Mouse (Mus musculus) stomach, embryonic 15.5 days (tissue): ENCODE measurements around the gene Cacng5. TPM values are rescaled to one million over a fixed set of nuclear protein-coding genes. Genes with fewer than 3 reads are reported as not detected.

ENCODE experiments used
- ATAC-seq: fragments of 200-750 bp; cut with Nextera tagmentation; 2 replicates; pipeline ENCODE4 v1.8.0; 2017; ENCODE audit warnings: low read depth, moderate number of reproducible peaks, moderate TSS enrichment; ENCODE audit not compliant: insufficient read depth, low FRiP score
- H3K27ac ChIP-seq: fragments of 300-500 bp; sonication (generic); 2 replicates; pipeline ENCODE4 v1.5.1; 2015; ENCODE audit warnings: mild to moderate bottlenecking, inconsistent platforms
- H3K27me3 ChIP-seq: fragments of 300-500 bp; sonication (generic); replicated peaks from 2 replicates; pipeline ENCODE4 v1.6.1; 2015; ENCODE audit warnings: inconsistent platforms
- H3K36me3 ChIP-seq: fragments of 300-500 bp; sonication (generic); 2 replicates; pipeline ENCODE4 v1.6.1; 2015; ENCODE audit warnings: inconsistent platforms
- H3K4me1 ChIP-seq: fragments of 300-500 bp; sonication (generic); 2 replicates; pipeline ENCODE4 v1.6.1; 2015; ENCODE audit warnings: inconsistent platforms
- H3K4me2 ChIP-seq: fragments of 300-500 bp; sonication (generic); 2 replicates; pipeline ENCODE4 v1.6.1; 2015; ENCODE audit warnings: mild to moderate bottlenecking, inconsistent platforms
- H3K4me3 ChIP-seq: fragments of 300-500 bp; sonication (generic); replicated peaks from 2 replicates; pipeline ENCODE4 v1.5.1; 2015; ENCODE audit warnings: inconsistent platforms
- H3K9ac ChIP-seq: fragments of 300-500 bp; sonication (generic); 2 replicates; pipeline ENCODE4 v1.6.1; 2015; ENCODE audit warnings: inconsistent platforms
- H3K9me3 ChIP-seq: fragments of 300-500 bp; sonication (generic); 2 replicates; pipeline ENCODE4 v1.6.1; 2016; ENCODE audit warnings: inconsistent platforms
- WGBS: fragments of 180-500 bp; shearing (Covaris S2); methylation state at CpG from one replicate; pipeline ENCODE4 v1.1.7; 2015; 5-methylcytosine and 5-hydroxymethylcytosine counted together
- polyA plus RNA-seq: library from polyadenylated mRNA; unstranded; fragments of >200 nt; fragmentation: Nextera tagmentation; extraction: Ambion mirVana; gene quantifications from 2 replicates; pipeline ENCODE4 v1.2.1, GENCODE M21; 2015

Cacng5 gene
- polyA plus RNA-seq, 1 experiment from 2014 or later, result 0.41 TPM

DNA sequence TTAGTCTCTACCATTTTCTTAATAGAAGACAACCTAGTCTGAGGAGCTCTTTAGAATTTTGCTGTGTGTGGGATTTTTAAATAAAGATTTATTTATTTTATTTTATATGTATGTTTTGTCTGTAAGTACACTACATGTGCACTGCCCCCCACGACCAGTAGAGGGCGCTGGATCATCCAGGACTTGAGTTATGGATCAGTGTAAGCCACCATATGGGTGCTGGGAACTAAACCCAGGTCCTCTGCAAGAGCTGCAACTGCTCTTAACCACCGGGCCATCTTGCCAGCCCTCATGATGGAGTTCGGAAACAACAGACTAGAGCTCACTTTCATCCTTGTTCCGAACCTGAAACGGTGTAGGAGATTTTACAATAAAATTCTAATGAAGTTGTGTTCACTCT is 42.1 kb downstream of the Cacng5 start:
- Histone ChIP-seq H3K9ac (no peak overlapping the region), H3K27ac (no peak overlapping the region), H3K4me1 (no peaks in the 10 kb centered on the region), H3K9me3 (no peaks in the 10 kb centered on the region), H3K4me2 (no peak overlapping the region), H3K36me3 (no peaks in the 10 kb centered on the region), H3K27me3 (no peaks in the 10 kb centered on the region), H3K4me3 (no peak overlapping the region)
- 67% methylated on average over 6 of the region's 6 CpGs for WGBS
- no peak for ATAC-seq

DNA sequence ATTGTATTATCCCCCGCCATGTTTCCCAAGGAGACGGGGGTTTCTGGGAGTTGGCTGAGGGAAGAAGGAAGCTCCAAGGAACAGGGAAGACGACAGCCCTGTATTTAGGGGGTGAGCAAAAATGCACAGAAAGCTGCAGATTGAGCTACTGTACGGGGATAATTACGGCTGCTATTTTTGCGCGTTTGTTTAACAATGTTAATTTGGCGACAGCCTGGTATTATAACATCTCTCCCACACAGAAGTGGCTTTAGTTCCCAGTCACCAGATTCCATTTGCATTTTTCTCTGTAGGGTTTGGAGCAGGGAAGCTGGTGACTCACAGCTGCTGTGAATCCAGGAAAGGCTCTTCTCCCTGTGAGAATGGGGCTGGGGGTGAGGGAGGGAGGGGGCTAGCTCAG is 47.3 kb downstream of the Cacng5 start:
- Histone ChIP-seq H3K9ac (no peak overlapping the region), H3K9me3 (no peaks in the 10 kb centered on the region)
- 78% methylated on average over 8 of the region's 8 CpGs for WGBS

DNA sequence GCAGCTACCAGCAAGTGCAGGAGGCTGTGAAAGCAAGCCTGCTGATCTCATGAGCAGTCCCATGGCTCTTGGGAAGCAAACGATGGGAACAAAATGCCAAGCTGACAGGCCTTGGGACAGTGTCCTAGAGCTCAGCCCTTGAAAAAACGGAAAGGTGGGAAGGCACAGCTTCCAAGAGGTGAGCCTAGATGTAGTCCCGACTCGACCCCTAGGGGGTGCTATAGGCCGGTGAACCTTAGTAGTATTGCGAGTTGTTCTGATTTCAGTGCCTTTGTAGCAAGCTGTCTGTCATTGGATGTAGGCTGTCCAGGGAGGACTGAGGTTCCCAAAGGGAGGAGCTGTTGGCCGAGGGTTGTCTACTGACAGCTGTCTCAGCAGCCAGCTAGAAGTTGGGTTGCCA is 49.7 kb downstream of the Cacng5 start:
- H3K4me3 ChIP-seq, result no peak overlapping the region
- 12% methylated on average over 7 of the region's 7 CpGs for WGBS
- H3K4me2 ChIP-seq, result no peak overlapping the region
- H3K9me3 ChIP-seq, result no peaks in the 10 kb centered on the region
- no peaks in the 10 kb centered on the region for H3K36me3 ChIP-seq
- no peak overlapping the region for H3K9ac ChIP-seq
- H3K27ac ChIP-seq, result no peak overlapping the region
- no peaks in the 10 kb centered on the region for H3K27me3 ChIP-seq
- H3K4me1 ChIP-seq, result no peaks in the 10 kb centered on the region
- ATAC-seq, result no peak

More for the DNA sequence above, 47.3 kb downstream of the Cacng5 start:
- H3K4me1 ChIP-seq, result no peaks in the 10 kb centered on the region
- H3K27me3 ChIP-seq, result no peaks in the 10 kb centered on the region
- H3K36me3 ChIP-seq, result no peaks in the 10 kb centered on the region
- ATAC-seq, result no peak
- no peak overlapping the region for H3K4me3 ChIP-seq
- no peak overlapping the region for H3K4me2 ChIP-seq
- no peak overlapping the region for H3K27ac ChIP-seq

DNA sequence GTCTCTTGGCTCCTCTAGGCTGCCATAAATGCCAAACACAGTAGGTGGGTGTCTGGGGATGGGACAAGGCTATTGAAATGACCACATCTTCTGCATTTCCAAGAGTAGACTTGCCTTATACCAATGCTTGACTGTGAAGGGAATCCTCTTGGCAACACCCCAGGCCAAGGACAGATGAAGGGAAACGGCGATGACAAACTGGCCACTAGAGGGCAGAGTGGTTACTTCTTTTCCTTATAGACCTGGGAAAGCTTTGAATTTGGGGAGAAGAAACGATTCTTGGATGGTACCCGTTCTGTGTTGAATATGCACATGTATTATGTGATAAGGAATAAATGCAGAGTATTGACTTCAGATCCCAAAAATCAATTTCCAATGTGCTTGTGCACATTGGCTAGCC is 50.8 kb downstream of the Cacng5 start:
- Histone ChIP-seq H3K4me3 (no peak overlapping the region), H3K27me3 (no peaks in the 10 kb centered on the region), H3K36me3 (no peaks in the 10 kb centered on the region), H3K9me3 (no peaks in the 10 kb centered on the region), H3K4me1 (no peaks in the 10 kb centered on the region), H3K4me2 (no peak overlapping the region), H3K27ac (no peak overlapping the region), H3K9ac (no peak overlapping the region)
- WGBS, result 11% methylated on average over 4 of the region's 4 CpGs
- ATAC-seq, result no peak

DNA sequence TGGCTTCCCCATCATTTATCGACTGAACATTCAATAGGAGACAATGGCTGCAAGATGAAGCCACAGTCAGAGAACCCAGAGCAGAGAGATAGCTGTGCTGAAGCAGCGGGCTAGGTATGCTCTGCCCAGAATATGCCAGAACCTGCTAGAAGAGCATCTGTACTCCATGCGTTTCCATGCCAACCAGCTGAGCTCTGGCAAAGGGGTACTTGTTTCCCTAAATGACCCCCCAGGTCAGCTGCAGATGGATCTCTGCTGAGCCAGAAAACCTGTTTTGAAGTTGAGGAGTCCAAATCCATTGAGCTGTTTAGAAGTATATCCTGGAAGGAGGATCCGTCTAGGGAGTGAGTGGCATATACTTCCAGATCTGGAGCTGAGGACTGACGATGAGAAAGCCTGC is 53.1 kb downstream of the Cacng5 start:
- no peak overlapping the region for H3K4me3 ChIP-seq
- H3K4me1 ChIP-seq, result no peaks in the 10 kb centered on the region
- no peak overlapping the region for H3K4me2 ChIP-seq
- no peak overlapping the region for H3K27ac ChIP-seq
- ATAC-seq, result no peak
- H3K9ac ChIP-seq, result no peak overlapping the region
- H3K9me3 ChIP-seq, result no peaks in the 10 kb centered on the region
- no peaks in the 10 kb centered on the region for H3K27me3 ChIP-seq
- H3K36me3 ChIP-seq, result no peaks in the 10 kb centered on the region
- 74% methylated on average over 5 of the region's 5 CpGs for WGBS

DNA sequence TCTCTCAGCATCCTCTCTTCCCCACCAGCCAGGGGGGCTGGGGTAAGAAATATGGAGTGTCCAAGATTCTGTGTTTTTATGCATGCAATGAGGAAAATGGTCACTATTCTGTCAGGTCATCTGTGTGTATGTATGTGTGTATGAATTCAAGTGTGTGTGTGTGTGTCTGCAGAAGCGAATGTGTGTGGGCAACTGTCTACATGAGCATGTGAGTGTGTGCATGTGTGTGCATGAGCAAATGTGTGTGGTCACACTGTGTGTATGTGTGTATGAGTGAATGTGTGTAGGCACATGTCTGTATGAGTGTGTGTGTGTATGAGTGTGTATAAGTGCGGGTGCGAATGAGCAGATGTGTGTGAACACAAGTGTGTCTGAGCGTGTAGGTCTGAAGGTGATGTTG is 55.0 kb downstream of the Cacng5 start:
- H3K4me1 ChIP-seq, result no peaks in the 10 kb centered on the region
- H3K9me3 ChIP-seq, result no peaks in the 10 kb centered on the region
- H3K9ac ChIP-seq, result no peak overlapping the region
- H3K4me3 ChIP-seq, result no peak overlapping the region
- ATAC-seq, result no peak
- 93% methylated on average over 4 of the region's 4 CpGs for WGBS
- H3K4me2 ChIP-seq, result no peak overlapping the region
- H3K36me3 ChIP-seq, result no peaks in the 10 kb centered on the region
- no peak overlapping the region for H3K27ac ChIP-seq
- H3K27me3 ChIP-seq, result no peaks in the 10 kb centered on the region

DNA sequence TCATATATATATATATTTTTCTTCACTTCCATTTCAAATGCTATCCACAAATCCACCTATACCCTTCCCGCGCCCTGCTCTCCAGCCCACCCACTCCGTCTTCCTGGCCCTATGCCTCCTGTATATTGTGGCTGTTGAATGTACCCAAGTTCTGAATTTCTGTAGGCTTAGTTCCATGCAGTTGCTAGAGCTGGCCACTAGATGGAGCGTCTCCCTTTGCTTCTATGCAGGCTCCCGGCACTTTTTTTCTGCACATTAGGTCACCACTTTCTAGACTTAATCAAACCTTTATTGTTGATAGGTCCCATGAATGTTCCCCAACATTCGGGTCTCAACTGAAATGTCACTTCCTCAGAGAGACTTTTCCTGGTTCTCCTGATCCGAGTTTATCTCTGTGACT is 55.6 kb downstream of the Cacng5 start:
- no peak for ATAC-seq
- H3K27me3 ChIP-seq, result no peaks in the 10 kb centered on the region
- no peak overlapping the region for H3K4me2 ChIP-seq
- H3K9ac ChIP-seq, result no peak overlapping the region
- 21% methylated on average over 7 of the region's 7 CpGs for WGBS
- H3K4me3 ChIP-seq, result no peak overlapping the region
- H3K4me1 ChIP-seq, result no peaks in the 10 kb centered on the region
- no peaks in the 10 kb centered on the region for H3K9me3 ChIP-seq
- H3K36me3 ChIP-seq, result no peaks in the 10 kb centered on the region
- H3K27ac ChIP-seq, result no peak overlapping the region

DNA sequence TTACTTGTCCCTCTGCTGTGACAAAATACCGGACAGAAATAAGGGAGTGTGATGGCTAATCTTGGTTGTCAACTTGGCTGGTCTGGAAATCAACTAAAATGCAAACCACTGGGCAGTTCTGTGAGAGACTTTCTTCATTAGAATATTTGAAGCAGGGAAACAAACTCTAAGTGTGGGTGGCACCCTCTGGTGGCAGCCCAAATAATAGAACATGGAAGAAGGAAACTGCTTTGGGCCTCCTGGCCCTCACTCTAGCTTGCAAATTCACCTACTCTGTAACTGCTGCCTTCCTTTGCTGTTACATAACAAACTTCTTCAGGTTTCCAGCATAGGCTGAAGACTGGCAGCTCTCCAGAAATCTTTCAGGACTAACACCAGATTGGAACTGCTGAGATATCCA is 61.8 kb downstream of the Cacng5 start:
- Histone ChIP-seq H3K9ac (no peak overlapping the region), H3K4me3 (no peak overlapping the region), H3K4me2 (no peak overlapping the region), H3K27ac (no peak overlapping the region), H3K36me3 (no peaks in the 10 kb centered on the region), H3K4me1 (0 out of 2 replicates have a peak, but pooled peaks cover 4% of the 10 kb centered on the region), H3K9me3 (no peaks in the 10 kb centered on the region), H3K27me3 (no peaks in the 10 kb centered on the region)
- 23% methylated on average over 1 of the region's 1 CpGs for WGBS
- ATAC-seq, result no peak

DNA sequence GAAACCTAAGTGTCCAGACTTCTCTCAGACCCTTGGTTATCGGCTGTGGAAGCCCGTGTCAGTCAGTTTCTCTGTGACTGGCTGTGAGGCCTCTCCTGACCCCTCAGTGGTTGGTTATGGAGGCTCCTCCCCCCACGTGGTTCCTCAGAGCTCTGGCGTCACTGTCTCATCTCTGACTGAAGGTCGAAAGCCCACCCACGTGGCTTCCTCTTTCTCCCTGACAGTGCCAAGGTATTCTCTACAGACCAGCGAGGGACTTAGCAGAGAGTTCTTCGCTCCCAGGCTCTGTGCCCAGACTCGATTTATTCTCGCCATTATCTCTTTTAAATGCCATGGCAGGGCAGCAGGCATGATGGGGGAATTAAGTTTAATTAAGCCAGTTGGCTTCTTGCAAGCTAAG is 65.2 kb downstream of the Cacng5 start:
- H3K27me3 ChIP-seq, result no peaks in the 10 kb centered on the region
- H3K36me3 ChIP-seq, result no peaks in the 10 kb centered on the region
- no peak overlapping the region for H3K4me3 ChIP-seq
- no peak for ATAC-seq
- no peaks in the 10 kb centered on the region for H3K9me3 ChIP-seq
- H3K9ac ChIP-seq, result no peak overlapping the region
- no peak overlapping the region for H3K27ac ChIP-seq
- H3K4me1 ChIP-seq, result 0 out of 2 replicates have a peak, but pooled peaks cover 4% of the 10 kb centered on the region
- H3K4me2 ChIP-seq, result no peak overlapping the region
- WGBS, result 41% methylated on average over 10 of the region's 10 CpGs

DNA sequence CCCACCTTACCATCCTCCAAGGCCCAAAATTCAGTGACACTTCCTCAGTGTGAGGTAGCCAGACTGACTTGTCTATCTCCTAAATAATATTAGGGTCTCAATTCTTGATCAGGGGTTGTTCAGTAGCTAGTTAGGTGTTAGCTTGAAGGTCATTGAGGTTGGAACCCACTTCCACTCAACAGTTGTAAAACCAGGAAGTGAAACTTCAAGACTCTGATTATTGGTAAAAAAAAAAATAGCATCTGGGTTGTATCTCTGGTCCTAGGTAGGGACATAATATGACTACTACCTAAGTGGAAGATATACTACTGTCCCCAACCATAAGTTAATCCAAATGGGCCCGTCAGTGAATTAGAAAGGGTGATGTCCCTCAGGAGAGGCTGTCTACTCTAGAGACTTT is 70.7 kb downstream of the Cacng5 start:
- Histone ChIP-seq H3K9ac (no peak overlapping the region), H3K27ac (no peak overlapping the region), H3K36me3 (no peaks in the 10 kb centered on the region), H3K4me2 (no peak overlapping the region), H3K27me3 (no peaks in the 10 kb centered on the region), H3K4me1 (no peaks in the 10 kb centered on the region), H3K4me3 (no peak overlapping the region), H3K9me3 (no peaks in the 10 kb centered on the region)
- ATAC-seq, result no peak
- 83% methylated on average over 1 of the region's 1 CpGs for WGBS

DNA sequence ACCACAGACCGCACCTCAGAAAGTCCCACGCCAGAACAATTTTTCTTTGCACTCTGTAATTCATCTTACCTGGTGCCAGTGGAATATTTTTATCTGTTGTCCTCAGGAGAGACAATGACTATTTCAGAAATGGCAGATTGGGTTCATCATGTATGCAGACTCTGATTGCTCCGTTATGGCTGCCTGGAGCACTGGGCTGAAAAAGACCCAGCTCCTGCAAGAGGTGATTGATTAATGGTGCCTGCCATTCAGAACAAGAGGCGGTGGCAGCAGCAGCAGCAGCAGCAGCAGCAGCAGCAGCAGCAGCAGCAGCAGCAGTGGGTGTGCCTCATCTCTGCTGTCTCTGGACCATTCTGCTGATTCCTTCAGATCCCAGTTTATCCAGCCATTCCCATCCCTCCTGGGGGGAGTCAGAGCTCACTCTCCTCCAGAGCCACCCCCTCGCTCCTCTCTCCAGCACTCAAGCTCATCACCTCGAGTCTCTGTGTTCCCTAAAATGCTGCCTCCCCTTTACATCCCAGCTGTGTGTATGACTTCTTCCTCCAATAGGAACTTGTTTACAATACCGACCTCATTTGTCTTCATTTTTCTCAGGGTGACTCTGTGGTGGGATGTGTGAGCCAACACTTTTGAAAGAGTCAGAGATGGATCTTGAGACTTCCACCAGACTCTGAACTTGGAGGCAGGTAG is 81.4 kb downstream of the Cacng5 start:
- Histone ChIP-seq H3K4me3 (no peak overlapping the region), H3K4me1 (no peaks in the 10 kb centered on the region), H3K9ac (no peak overlapping the region), H3K27me3 (no peaks in the 10 kb centered on the region), H3K9me3 (no peaks in the 10 kb centered on the region), H3K4me2 (no peak overlapping the region), H3K36me3 (no peaks in the 10 kb centered on the region), H3K27ac (no peak overlapping the region)
- WGBS, result 43% methylated on average over 7 of the region's 7 CpGs
- no peak for ATAC-seq
